Mouse (Mus musculus) stomach, embryonic 14.5 days (tissue): ENCODE results near the gene Cacul1. TPM values are rescaled to one million over a fixed set of nuclear protein-coding genes. Genes with fewer than 3 reads are reported as not detected.
"Not testable (repeated sequence)": the region's sequence is repeated elsewhere in the genome, so short reads cannot be mapped to it uniquely, and the experiment has no call there.

Source experiments
- ATAC-seq: fragments of 200-750 bp; cut with Nextera tagmentation; 2 replicates; pipeline ENCODE4 v1.8.0; 2017; ENCODE audit warnings: low read depth, moderate TSS enrichment; ENCODE audit not compliant: insufficient number of reproducible peaks, insufficient read depth, low FRiP score
- H3K27ac ChIP-seq: fragments of 300-500 bp; sonication (generic); 2 replicates; pipeline ENCODE4 v1.5.1; 2014; ENCODE audit warnings: mild to moderate bottlenecking, low read length, moderate library complexity, mixed read lengths
- H3K27me3 ChIP-seq: fragments of 300-500 bp; sonication (generic); 2 replicates; pipeline ENCODE4 v1.6.1; 2014; ENCODE audit warnings: low read length, control low read depth, mixed read lengths; ENCODE audit not compliant: control insufficient read depth, insufficient read depth
- H3K36me3 ChIP-seq: fragments of 300-500 bp; sonication (generic); 2 replicates; pipeline ENCODE4 v1.6.1; 2014; ENCODE audit warnings: mild to moderate bottlenecking, control low read depth, low read length, moderate library complexity, mixed read lengths; ENCODE audit not compliant: control insufficient read depth, insufficient read depth
- H3K4me1 ChIP-seq: fragments of 300-500 bp; sonication (generic); 2 replicates; pipeline ENCODE4 v1.6.1; 2014; ENCODE audit warnings: low read length, control low read depth, mixed read lengths; ENCODE audit not compliant: control insufficient read depth, insufficient read depth
- H3K4me2 ChIP-seq: fragments of 300-500 bp; sonication (generic); replicated peaks from 2 replicates; pipeline ENCODE4 v1.6.1; 2014; ENCODE audit warnings: low read depth, low read length, control low read depth
- H3K4me3 ChIP-seq: fragments of 300-500 bp; sonication (generic); 2 replicates; pipeline ENCODE4 v1.5.1; 2014; ENCODE audit warnings: low read depth, low read length, control low read depth
- H3K9ac ChIP-seq: fragments of 300-500 bp; sonication (generic); replicated peaks from 2 replicates; pipeline ENCODE4 v1.6.1; 2014; ENCODE audit warnings: low read depth, mild to moderate bottlenecking, control low read depth, low read length, moderate library complexity, mixed read lengths
- H3K9me3 ChIP-seq: fragments of 300-500 bp; sonication (generic); 2 replicates; pipeline ENCODE4 v1.6.1; 2016; ENCODE audit warnings: low read depth, low read length, control low read depth; ENCODE audit not compliant: control insufficient read depth
- whole genome bisulfite sequencing: fragments of 180-500 bp; shearing (Covaris S2); extraction: QIAGEN DNeasy Blood & Tissue Kit; methylation state at CpG from one replicate; pipeline ENCODE4 v1.1.7; 2014; 5-methylcytosine and 5-hydroxymethylcytosine counted together
- polyA plus RNA-seq: library from polyadenylated mRNA; unstranded; fragments of >200 nt; fragmentation: Nextera tagmentation; extraction: Ambion mirVana; gene quantifications from 2 replicates; pipeline ENCODE4 v1.2.1, GENCODE M21; 2014

Cacul1 gene
- 26.4 and 31.1 TPM in 2 replicates for polyA plus RNA-seq

- Histone ChIP-seq H3K4me2 (peak within 1 kb of the TSS; percentile 69), H3K36me3 (no peaks in the 10 kb centered on the region), H3K4me3 (peak within 1 kb of the TSS; percentile 97), H3K9ac (peak within 1 kb of the TSS; percentile 94), H3K27ac (peak within 1 kb of the TSS; percentile 94), H3K27me3 (no peaks in the 10 kb centered on the region), H3K4me1 (peaks cover 8% of the 10 kb centered on the region; the same call in 1 of the 2 replicates), H3K9me3 (no peaks in the 10 kb centered on the region)
- peak; percentile 97 for ATAC-seq
- WGBS, result under 1% methylated on average over 61 of the region's 64 CpGs
These were observed at the start of gene Cacul1 for GRCm38 (mm10) chr19:60580582-60581339. Gene Cacul1, minus strand, starts transcription at chr19:60581025.

GRCm38 (mm10) chr19:60619420-60619819, 38.6 kb upstream of the Cacul1 start:
- Histone ChIP-seq H3K4me2 (no peak overlapping the region), H3K9me3 (no peaks in the 10 kb centered on the region), H3K27ac (no peak overlapping the region), H3K4me3 (no peak overlapping the region), H3K4me1 (no peaks in the 10 kb centered on the region), H3K9ac (no peak overlapping the region), H3K27me3 (no peaks in the 10 kb centered on the region), H3K36me3 (no peaks in the 10 kb centered on the region)
- WGBS, result 65% methylated on average over 4 of the region's 4 CpGs
- ATAC-seq, result no peak

GRCm38 (mm10) chr19:60617007-60617406, 36.2 kb upstream of the Cacul1 start:
- no peak for ATAC-seq
- no peaks in the 10 kb centered on the region for H3K4me1 ChIP-seq
- WGBS, result 18% methylated on average over 1 of the region's 1 CpGs
- H3K9ac ChIP-seq, result no peak overlapping the region
- H3K27ac ChIP-seq, result no peak overlapping the region
- no peaks in the 10 kb centered on the region for H3K27me3 ChIP-seq
- no peaks in the 10 kb centered on the region for H3K36me3 ChIP-seq
- H3K4me2 ChIP-seq, result no peak overlapping the region
- no peak overlapping the region for H3K4me3 ChIP-seq
- H3K9me3 ChIP-seq, result no peaks in the 10 kb centered on the region

GRCm38 (mm10) chr19:60615470-60616200, 34.8 kb upstream of the Cacul1 start:
- 70% methylated on average over 5 of the region's 5 CpGs for WGBS
- Histone ChIP-seq H3K36me3 (no peaks in the 10 kb centered on the region), H3K4me2 (no peak overlapping the region), H3K27me3 (no peaks in the 10 kb centered on the region), H3K4me1 (no peaks in the 10 kb centered on the region), H3K9ac (no peak overlapping the region), H3K4me3 (no peak overlapping the region), H3K27ac (no peak overlapping the region), H3K9me3 (no peaks in the 10 kb centered on the region)
- ATAC-seq, result no peak

- no peaks in the 10 kb centered on the region for H3K4me1 ChIP-seq
- H3K4me2 ChIP-seq, result no peak overlapping the region
- no peak overlapping the region for H3K9ac ChIP-seq
- H3K27ac ChIP-seq, result no peak overlapping the region
- H3K36me3 ChIP-seq, result no peaks in the 10 kb centered on the region
- H3K9me3 ChIP-seq, result no peaks in the 10 kb centered on the region
- WGBS, result 42% methylated on average over 12 of the region's 12 CpGs
- no peaks in the 10 kb centered on the region for H3K27me3 ChIP-seq
- ATAC-seq, result no peak
- no peak overlapping the region for H3K4me3 ChIP-seq
These were observed 30.8 kb upstream of the Cacul1 start for GRCm38 (mm10) chr19:60611525-60612215.

GRCm38 (mm10) chr19:60608766-60609165, 27.9 kb upstream of the Cacul1 start:
- Histone ChIP-seq H3K4me3 (no peak overlapping the region), H3K4me1 (no peaks in the 10 kb centered on the region), H3K27ac (no peak overlapping the region), H3K4me2 (no peak overlapping the region), H3K9ac (no peak overlapping the region), H3K9me3 (no peaks in the 10 kb centered on the region), H3K27me3 (no peaks in the 10 kb centered on the region), H3K36me3 (no peaks in the 10 kb centered on the region)
- no peak for ATAC-seq
- WGBS, result 28% methylated on average over 5 of the region's 5 CpGs

- 91% methylated on average over 3 of the region's 3 CpGs for WGBS
- H3K9ac ChIP-seq, result no peak overlapping the region
- no peaks in the 10 kb centered on the region for H3K9me3 ChIP-seq
- H3K36me3 ChIP-seq, result no peaks in the 10 kb centered on the region
- H3K4me1 ChIP-seq, result no peaks in the 10 kb centered on the region
- H3K4me2 ChIP-seq, result no peak overlapping the region
- no peak for ATAC-seq
- no peaks in the 10 kb centered on the region for H3K27me3 ChIP-seq
- no peak overlapping the region for H3K4me3 ChIP-seq
- H3K27ac ChIP-seq, result no peak overlapping the region
These were observed 22.8 kb upstream of the Cacul1 start for GRCm38 (mm10) chr19:60603586-60603985.

- H3K27me3 ChIP-seq, ATAC-seq, H3K4me1 ChIP-seq, H3K9ac ChIP-seq, H3K4me2 ChIP-seq, H3K9me3 ChIP-seq, H3K4me3 ChIP-seq, H3K36me3 ChIP-seq, H3K27ac ChIP-seq: not testable (repeated sequence)
- WGBS, result 86% methylated on average over 1 of the region's 1 CpGs
These were observed 21.2 kb upstream of the Cacul1 start for GRCm38 (mm10) chr19:60602066-60602465.
